ENCODE assay signal across 23 mouse cellular contexts in genomic region chr1:55437095-55437494, GRCm38 (mm10). TPM values are rescaled to one million over a fixed set of nuclear protein-coding genes. Genes with fewer than 3 reads are reported as not detected.
DNase-seq lines count a peak whose midpoint lies in the region; ATAC-seq and TF ChIP-seq lines count a peak whose summit lies in the region.
"Had no signal": no experiment of that assay in that cellular context is flagged by ENCODE, and none has a peak within 500 bp of the region (broad histone marks: within the 10 kb centered on the region; RNA-seq: fewer than 3 reads in every experiment).

No protein-coding gene starts in this region.

- no peak for DNase-seq in heart, embryonic 10.5 days (ENCODE audit: low spot score)
- no peak for DNase-seq in heart, postnatal 25 days (ENCODE audit: low spot score)
- DNase-seq in heart, postnatal 0 days (ENCODE audit: low spot score), result no peak
- DNase-seq in heart, postnatal 4 days, result no peak
- no peak for DNase-seq in lung, postnatal 0 days (ENCODE audit: low spot score)
- DNase-seq in lung, postnatal 25 days (ENCODE audit: low spot score), result no peak
- DNase-seq: adrenal gland, adult 8-10 months; cerebellum, adult 18-20 months; cerebellum, postnatal 14 days; gastrocnemius, postnatal 36 days; heart, postnatal 10 days; kidney, adult 9 months; kidney, postnatal 14 days; layer of hippocampus, postnatal 36 days; liver, postnatal 0 days; thymus, postnatal 25 days had no signal

- H3K27me3 ChIP-seq in heart, embryonic 10.5 days (ENCODE audit: insufficient read depth, poor library complexity, severe bottlenecking), result no peaks in the 10 kb centered on the region
- H3K27me3 ChIP-seq in heart, postnatal 0 days (ENCODE audit: control insufficient read depth, insufficient read depth, low read length), result no peaks in the 10 kb centered on the region
- H3K27me3 ChIP-seq in lung, postnatal 0 days (replicated peaks; ENCODE audit: insufficient read depth, low read length), result no peaks in the 10 kb centered on the region
- H3K27me3 ChIP-seq: embryonic facial prominence, embryonic 13.5 days; forebrain, embryonic 12.5 days; hindbrain, embryonic 13.5 days; midbrain, embryonic 13.5 days had no signal

- WGBS in heart, embryonic 10.5 days, result 65% methylated on average over 8 of the region's 8 CpGs
- 55% methylated on average over 8 of the region's 8 CpGs for WGBS in heart, postnatal 0 days
- 26% methylated on average over 8 of the region's 8 CpGs for WGBS in lung, postnatal 0 days

- no peak for TF ChIP-seq EP300 in heart, postnatal 0 days (IDR thresholded peaks at IDR 0.05; ENCODE audit: low read depth)
- TF ChIP-seq EP300 in lung, postnatal 0 days (IDR thresholded peaks at IDR 0.05), result no peak

- no peak for ATAC-seq in heart, postnatal 0 days (ENCODE audit: insufficient read depth, low read depth)
- no peak for ATAC-seq in lung, postnatal 0 days
- no peak for ATAC-seq in monocyte, adult 5-6 weeks (replicated peaks; ENCODE audit: insufficient number of reproducible peaks, low FRiP score, low TSS enrichment, poor library complexity, severe bottlenecking)
- ATAC-seq: activated CD4-positive, CD25-positive, alpha-beta regulatory T cell, adult 4 months; liver, postnatal 0 days; midbrain, embryonic 13.5 days had no signal

- H3K4me2 ChIP-seq in heart, postnatal 0 days (ENCODE audit: low read depth, low read length), result peak overlapping the region; percentile 12; the same call in 1 of the 2 replicates
- H3K4me2 ChIP-seq in lung, postnatal 0 days (replicated peaks; ENCODE audit: low read depth, low read length), result peak overlapping the region; percentile 33
- H3K4me2 ChIP-seq: embryonic facial prominence, embryonic 13.5 days; forebrain, embryonic 12.5 days; hindbrain, embryonic 13.5 days; midbrain, embryonic 13.5 days had no signal

- H3K36me3 ChIP-seq in heart, embryonic 10.5 days, result no peaks in the 10 kb centered on the region
- H3K36me3 ChIP-seq in heart, postnatal 0 days (replicated peaks; ENCODE audit: control insufficient read depth, insufficient read depth, low read length), result no peaks in the 10 kb centered on the region
- no peaks in the 10 kb centered on the region for H3K36me3 ChIP-seq in lung, postnatal 0 days (ENCODE audit: insufficient read depth, low read length)
- H3K36me3 ChIP-seq: embryonic facial prominence, embryonic 13.5 days; forebrain, embryonic 12.5 days; hindbrain, embryonic 13.5 days; midbrain, embryonic 13.5 days had no signal

- TF ChIP-seq CTCF in heart, postnatal 0 days (IDR thresholded peaks at IDR 0.05; ENCODE audit: low read depth), result no peak
- no peak for TF ChIP-seq CTCF in lung, postnatal 0 days (IDR thresholded peaks at IDR 0.05)

- H3K4me3 ChIP-seq in heart, embryonic 10.5 days, result no peak overlapping the region
- no peak overlapping the region for H3K4me3 ChIP-seq in heart, postnatal 0 days (ENCODE audit: low read depth, low read length)
- no peak overlapping the region for H3K4me3 ChIP-seq in lung, postnatal 0 days (ENCODE audit: low read depth, low read length)
- H3K4me3 ChIP-seq: embryonic facial prominence, embryonic 13.5 days; erythroblast, embryonic 14.5 days; forebrain, embryonic 12.5 days; hindbrain, embryonic 13.5 days; midbrain, embryonic 13.5 days had no signal

- no peak overlapping the region for H3K9ac ChIP-seq in heart, postnatal 0 days (replicated peaks; ENCODE audit: low read depth, low read length)
- no peak overlapping the region for H3K9ac ChIP-seq in lung, postnatal 0 days (replicated peaks; ENCODE audit: low read depth)
- H3K9ac ChIP-seq: embryonic facial prominence, embryonic 13.5 days; forebrain, embryonic 12.5 days; hindbrain, embryonic 13.5 days; liver, postnatal 0 days; midbrain, embryonic 13.5 days had no signal

- H3K27ac ChIP-seq in heart, embryonic 10.5 days, result 0 out of 2 replicates have a peak overlapping the region, but pooled peaks have one; percentile 3
- no peak overlapping the region for H3K27ac ChIP-seq in heart, postnatal 0 days (ENCODE audit: low read depth)
- no peak overlapping the region for H3K27ac ChIP-seq in lung, postnatal 0 days (ENCODE audit: low read length)
- H3K27ac ChIP-seq: embryonic facial prominence, embryonic 13.5 days; forebrain, embryonic 12.5 days; hindbrain, embryonic 13.5 days; midbrain, embryonic 13.5 days had no signal

- no peaks in the 10 kb centered on the region for H3K9me3 ChIP-seq in heart, embryonic 10.5 days
- no peaks in the 10 kb centered on the region for H3K9me3 ChIP-seq in heart, postnatal 0 days (replicated peaks; ENCODE audit: control insufficient read depth, low read length)
- no peaks in the 10 kb centered on the region for H3K9me3 ChIP-seq in lung, postnatal 0 days (ENCODE audit: low read length)
- H3K9me3 ChIP-seq: embryonic facial prominence, embryonic 13.5 days; forebrain, embryonic 12.5 days; hindbrain, embryonic 13.5 days; midbrain, embryonic 13.5 days had no signal

- intact Hi-C loops in heart, postnatal 25 days (cut with DNase I), result no loop called here

- H3K4me1 ChIP-seq in heart, embryonic 10.5 days, result peaks cover 19% of the 10 kb centered on the region
- no peaks in the 10 kb centered on the region for H3K4me1 ChIP-seq in heart, postnatal 0 days (ENCODE audit: control insufficient read depth, insufficient read depth)
- H3K4me1 ChIP-seq in lung, postnatal 0 days (ENCODE audit: insufficient read depth, low read depth, low read length), result peaks cover 6% of the 10 kb centered on the region; the same call in 1 of the 2 replicates
- H3K4me1 ChIP-seq: forebrain, embryonic 12.5 days; hindbrain, embryonic 13.5 days; midbrain, embryonic 13.5 days had no signal

RNA-seq across cellular contexts. Expression of gene Plcl1, which starts 31.4 kb away (rescaled TPM):
- 0.60 and 0.77 TPM in 2 replicates for polyA plus RNA-seq in heart, embryonic 10.5 days (2016; fragmentation: Nextera tagmentation; extraction: Ambion mirVana)
- 1 to 10 TPM; 3.8 to 6.1 TPM for total RNA-seq in heart, postnatal 25 days (2021)
- total RNA-seq in heart, postnatal 0 days (2014; rRNA removed; ENCODE audit: low replicate concordance), result 0.11 and 1.0 TPM in 2 replicates
- 0.85 and 1.2 TPM in 2 replicates for polyA plus RNA-seq in heart, postnatal 0 days (2015; fragmentation: Nextera tagmentation; extraction: Ambion mirVana)
- 1 to 10 TPM; 4.4 TPM for total RNA-seq in heart, postnatal 4 days (2021)
- 1.7 and 2.0 TPM in 2 replicates for polyA plus RNA-seq in lung, postnatal 0 days (2015; fragmentation: Nextera tagmentation; extraction: Ambion mirVana)
- 0.32 to 1.9 TPM (median 1.5 TPM) in 3 replicates for total RNA-seq in monocyte, adult 5-6 weeks (2017)
- polyA plus RNA-seq: erythroblast, embryonic 14.5 days had no signal
